Mouse (Mus musculus) thymus, adult 2 months (tissue): ENCODE measurements at regions not wholly inside any gene's neighbourhood (a gene's known extent, or its start where the extent isn't known, plus 50 kb on each side); places are given as distances from the start of the nearest gene placed in this dataset.

Experiments
- CTCF ChIP-seq: fragments of 200-500 bp; IDR thresholded peaks from 2 replicates; pipeline ENCODE4 v1.5.1; 2012; ENCODE audit warnings: mild to moderate bottlenecking, control low read depth, low read length, moderate library complexity, borderline replicate concordance; ENCODE audit not compliant: control insufficient read depth, poor library complexity, insufficient read depth; ENCODE audit errors: extremely low read depth
- POLR2A ChIP-seq: fragments of 200-500 bp; IDR thresholded peaks from 2 replicates; pipeline ENCODE4 v1.6.1; 2012; ENCODE audit warnings: mild to moderate bottlenecking, low read length, control low read depth, moderate library complexity; ENCODE audit not compliant: control insufficient read depth, poor library complexity, insufficient read depth; ENCODE audit errors: extremely low read depth

GRCm38 (mm10) chr15:67260666-67261065 is 760.0 kb upstream of the Lrrc6 start:
- TF ChIP-seq POLR2A (no peak), CTCF (no peak)
